Mouse (Mus musculus) heart, embryonic 11.5 days (tissue): ENCODE measurements around the gene Gabbr2. TPM values are rescaled to one million over a fixed set of nuclear protein-coding genes. Genes with fewer than 3 reads are reported as not detected.

ENCODE experiments used
- ATAC-seq: fragments of 200-750 bp; cut with Nextera tagmentation; replicated peaks from 2 replicates; pipeline ENCODE4 v1.8.0; 2017; ENCODE audit warnings: moderate library complexity; ENCODE audit not compliant: insufficient number of reproducible peaks, low FRiP score, low TSS enrichment
- H3K27ac ChIP-seq: fragments of 300-500 bp; sonication (generic); 2 replicates; pipeline ENCODE4 v1.5.1; 2014; ENCODE audit warnings: mild to moderate bottlenecking, low read depth, low read length
- H3K27me3 ChIP-seq: fragments of 300-500 bp; sonication (generic); 2 replicates; pipeline ENCODE4 v1.6.1; 2014; ENCODE audit warnings: mild to moderate bottlenecking, low read length, mixed read lengths; ENCODE audit not compliant: control insufficient read depth, insufficient read depth
- H3K36me3 ChIP-seq: fragments of 300-500 bp; sonication (generic); 2 replicates; pipeline ENCODE4 v1.6.1; 2014; ENCODE audit warnings: mild to moderate bottlenecking, low read length, moderate library complexity, mixed read lengths; ENCODE audit not compliant: control insufficient read depth, insufficient read depth
- H3K4me1 ChIP-seq: fragments of 300-500 bp; sonication (generic); 2 replicates; pipeline ENCODE4 v1.6.1; 2014; ENCODE audit warnings: low read length; ENCODE audit not compliant: control insufficient read depth, insufficient read depth
- H3K4me2 ChIP-seq: fragments of 300-500 bp; sonication (generic); 2 replicates; pipeline ENCODE4 v1.6.1; 2014; ENCODE audit warnings: mild to moderate bottlenecking, moderate library complexity
- H3K4me3 ChIP-seq: fragments of 300-500 bp; sonication (generic); 2 replicates; pipeline ENCODE4 v1.5.1; 2014; ENCODE audit warnings: low read depth, low read length
- H3K9ac ChIP-seq: fragments of 300-500 bp; sonication (generic); 2 replicates; pipeline ENCODE4 v1.6.1; 2014; ENCODE audit warnings: mild to moderate bottlenecking, low read depth, low read length, moderate library complexity
- H3K9me3 ChIP-seq: fragments of 300-500 bp; sonication (generic); replicated peaks from 2 replicates; pipeline ENCODE4 v1.6.1; 2016; ENCODE audit warnings: low read length; ENCODE audit not compliant: control insufficient read depth
- WGBS: fragments of 180-500 bp; shearing (Covaris S2); extraction: QIAGEN DNeasy Blood & Tissue Kit; methylation state at CpG from one replicate; pipeline ENCODE4 v1.1.7; 2014; ENCODE audit not compliant: insufficient replicate concordance; 5-methylcytosine and 5-hydroxymethylcytosine counted together
- polyA plus RNA-seq: library from polyadenylated mRNA; unstranded; fragments of >200 nt; fragmentation: Nextera tagmentation; extraction: Ambion mirVana; gene quantifications from 2 replicates; pipeline ENCODE4 v1.2.1, GENCODE M21; 2014

Gabbr2 gene
- polyA plus RNA-seq, 1 experiment from 2014 or later, result 0.13 TPM

GRCm38 (mm10) chr4:46879943-46880342 is 111.7 kb downstream of the Gabbr2 start:
- 37% methylated on average over 4 of the region's 4 CpGs for WGBS
- Histone ChIP-seq H3K27ac (no peak overlapping the region), H3K4me3 (no peak overlapping the region), H3K27me3 (peaks cover 9% of the 10 kb centered on the region; the same call in 1 of the 2 replicates), H3K9ac (no peak overlapping the region), H3K9me3 (no peaks in the 10 kb centered on the region), H3K4me2 (no peak overlapping the region), H3K4me1 (peaks cover 10% of the 10 kb centered on the region; the same call in 1 of the 2 replicates), H3K36me3 (no peaks in the 10 kb centered on the region)
- no peak for ATAC-seq

GRCm38 (mm10) chr4:46872750-46873149 is 118.9 kb downstream of the Gabbr2 start:
- no peak overlapping the region for H3K4me2 ChIP-seq
- WGBS, result 74% methylated on average over 4 of the region's 4 CpGs
- no peaks in the 10 kb centered on the region for H3K9me3 ChIP-seq
- no peaks in the 10 kb centered on the region for H3K36me3 ChIP-seq
- ATAC-seq, result no peak
- H3K27ac ChIP-seq, result no peak overlapping the region
- no peak overlapping the region for H3K4me3 ChIP-seq
- H3K27me3 ChIP-seq, result peaks cover 5% of the 10 kb centered on the region
- H3K4me1 ChIP-seq, result no peaks in the 10 kb centered on the region
- H3K9ac ChIP-seq, result no peak overlapping the region

- Histone ChIP-seq H3K36me3 (no peaks in the 10 kb centered on the region), H3K4me2 (no peak overlapping the region), H3K4me3 (no peak overlapping the region), H3K9me3 (no peaks in the 10 kb centered on the region), H3K9ac (no peak overlapping the region), H3K27me3 (peaks cover 5% of the 10 kb centered on the region), H3K27ac (no peak overlapping the region), H3K4me1 (no peaks in the 10 kb centered on the region)
- 49% methylated on average over 6 of the region's 6 CpGs for WGBS
- ATAC-seq, result no peak
Observed at GRCm38 (mm10) chr4:46870157-46870556, 121.5 kb downstream of the Gabbr2 start.

GRCm38 (mm10) chr4:46869380-46869779 is 122.3 kb downstream of the Gabbr2 start:
- ATAC-seq, result no peak
- Histone ChIP-seq H3K9ac (no peak overlapping the region), H3K4me2 (no peak overlapping the region), H3K27ac (no peak overlapping the region), H3K4me3 (no peak overlapping the region), H3K9me3 (no peaks in the 10 kb centered on the region), H3K27me3 (peaks cover 5% of the 10 kb centered on the region), H3K36me3 (no peaks in the 10 kb centered on the region), H3K4me1 (no peaks in the 10 kb centered on the region)
- WGBS, result 71% methylated on average over 2 of the region's 2 CpGs

- Histone ChIP-seq H3K27ac (no peak overlapping the region), H3K9ac (no peak overlapping the region), H3K4me1 (no peaks in the 10 kb centered on the region), H3K4me2 (no peak overlapping the region), H3K36me3 (no peaks in the 10 kb centered on the region), H3K9me3 (no peaks in the 10 kb centered on the region), H3K4me3 (no peak overlapping the region), H3K27me3 (peaks cover 5% of the 10 kb centered on the region)
- no peak for ATAC-seq
- WGBS, result 81% methylated on average over 3 of the region's 3 CpGs
Observed at GRCm38 (mm10) chr4:46868921-46869320, 122.8 kb downstream of the Gabbr2 start.

GRCm38 (mm10) chr4:46868181-46868580 is 123.5 kb downstream of the Gabbr2 start:
- no peak for ATAC-seq
- Histone ChIP-seq H3K27me3 (peaks cover 5% of the 10 kb centered on the region), H3K4me2 (no peak overlapping the region), H3K27ac (no peak overlapping the region), H3K9ac (no peak overlapping the region), H3K4me3 (no peak overlapping the region), H3K9me3 (no peaks in the 10 kb centered on the region), H3K4me1 (no peaks in the 10 kb centered on the region), H3K36me3 (no peaks in the 10 kb centered on the region)
- 75% methylated on average over 5 of the region's 5 CpGs for WGBS

GRCm38 (mm10) chr4:46867779-46868178 is 123.9 kb downstream of the Gabbr2 start:
- Histone ChIP-seq H3K9me3 (no peaks in the 10 kb centered on the region), H3K36me3 (no peaks in the 10 kb centered on the region), H3K9ac (no peak overlapping the region), H3K4me3 (no peak overlapping the region), H3K27me3 (peaks cover 5% of the 10 kb centered on the region), H3K27ac (no peak overlapping the region), H3K4me2 (no peak overlapping the region), H3K4me1 (no peaks in the 10 kb centered on the region)
- ATAC-seq, result no peak
- WGBS, result 85% methylated on average over 10 of the region's 10 CpGs

- Histone ChIP-seq H3K4me3 (no peak overlapping the region), H3K27ac (no peak overlapping the region), H3K36me3 (no peaks in the 10 kb centered on the region), H3K4me2 (no peak overlapping the region), H3K4me1 (no peaks in the 10 kb centered on the region), H3K9me3 (no peaks in the 10 kb centered on the region), H3K9ac (no peak overlapping the region), H3K27me3 (no peaks in the 10 kb centered on the region; the same call in 1 of the 2 replicates)
- WGBS, result 71% methylated on average over 2 of the region's 2 CpGs
- ATAC-seq, result no peak
Observed at GRCm38 (mm10) chr4:46866070-46866469, 125.6 kb downstream of the Gabbr2 start.

- no peak overlapping the region for H3K4me2 ChIP-seq
- H3K4me3 ChIP-seq, result no peak overlapping the region
- WGBS, result 73% methylated on average over 12 of the region's 12 CpGs
- H3K27ac ChIP-seq, result no peak overlapping the region
- peaks cover 2% of the 10 kb centered on the region; the same call in 1 of the 2 replicates for H3K4me1 ChIP-seq
- H3K27me3 ChIP-seq, result no peaks in the 10 kb centered on the region
- no peaks in the 10 kb centered on the region for H3K36me3 ChIP-seq
- no peaks in the 10 kb centered on the region for H3K9me3 ChIP-seq
- H3K9ac ChIP-seq, result no peak overlapping the region
- ATAC-seq, result no peak
Observed at GRCm38 (mm10) chr4:46863721-46864120, 128.0 kb downstream of the Gabbr2 start.
